Mouse (Mus musculus) ES-Bruce4 (cell line): Measurements from ENCODE around the gene Has1. TPM values are rescaled to one million over a fixed set of nuclear protein-coding genes. Genes with fewer than 3 reads are reported as not detected.

ENCODE experiments used
- H3K27ac ChIP-seq: 2 replicates; pipeline ENCODE4 v1.5.1; 2012; ENCODE audit warnings: low read length, inconsistent platforms; ENCODE audit not compliant: insufficient read depth
- H3K27me3 ChIP-seq: 2 replicates; pipeline ENCODE4 v1.6.1; 2012; ENCODE audit warnings: mild to moderate bottlenecking, low read length, inconsistent platforms; ENCODE audit not compliant: control insufficient read depth, poor library complexity, insufficient read depth, severe bottlenecking
- H3K36me3 ChIP-seq: 2 replicates; pipeline ENCODE4 v1.6.1; 2012; ENCODE audit warnings: inconsistent platforms, mild to moderate bottlenecking, low read length, moderate library complexity; ENCODE audit not compliant: control insufficient read depth, poor library complexity, insufficient read depth, severe bottlenecking
- H3K4me1 ChIP-seq: one replicate; pipeline ENCODE4 v1.8.1; 2011; ENCODE audit warnings: low read length; ENCODE audit not compliant: control insufficient read depth, insufficient read depth
- H3K4me3 ChIP-seq: 2 replicates; pipeline ENCODE4 v1.5.1; 2011; ENCODE audit warnings: low read depth, mild to moderate bottlenecking, low read length
- H3K9ac ChIP-seq: 2 replicates; pipeline ENCODE4 v1.6.1; 2012; ENCODE audit warnings: low read depth, mild to moderate bottlenecking, inconsistent platforms; ENCODE audit not compliant: poor library complexity, severe bottlenecking
- H3K9me3 ChIP-seq: replicated peaks from 2 replicates; pipeline ENCODE4 v1.6.1; 2012; ENCODE audit warnings: mild to moderate bottlenecking, low read length, inconsistent platforms; ENCODE audit not compliant: control insufficient read depth, poor library complexity, insufficient read depth, severe bottlenecking
- CTCF ChIP-seq: IDR thresholded peaks from one replicate; pipeline ENCODE4 v1.8.1; 2011; ENCODE audit warnings: low read depth, low read length
- EP300 ChIP-seq: IDR thresholded peaks from 2 replicates; pipeline ENCODE4 v1.6.1; 2011; ENCODE audit warnings: low read depth, low read length; ENCODE audit not compliant: insufficient read depth
- POLR2A ChIP-seq: IDR thresholded peaks from one replicate; pipeline ENCODE4 v1.8.1; 2011; ENCODE audit warnings: low read length; ENCODE audit not compliant: insufficient read depth
- polyA plus RNA-seq: library from polyadenylated mRNA; stranded (reverse); fragments of >200 nt; gene quantifications from 2 replicates; pipeline ENCODE4 v1.2.4, GENCODE M21; 2011; ENCODE audit warnings: low read depth; ENCODE audit not compliant: missing spikeins, insufficient read depth, insufficient read length

The Has1 gene
- not detected in 2 replicates for polyA plus RNA-seq

DNA sequence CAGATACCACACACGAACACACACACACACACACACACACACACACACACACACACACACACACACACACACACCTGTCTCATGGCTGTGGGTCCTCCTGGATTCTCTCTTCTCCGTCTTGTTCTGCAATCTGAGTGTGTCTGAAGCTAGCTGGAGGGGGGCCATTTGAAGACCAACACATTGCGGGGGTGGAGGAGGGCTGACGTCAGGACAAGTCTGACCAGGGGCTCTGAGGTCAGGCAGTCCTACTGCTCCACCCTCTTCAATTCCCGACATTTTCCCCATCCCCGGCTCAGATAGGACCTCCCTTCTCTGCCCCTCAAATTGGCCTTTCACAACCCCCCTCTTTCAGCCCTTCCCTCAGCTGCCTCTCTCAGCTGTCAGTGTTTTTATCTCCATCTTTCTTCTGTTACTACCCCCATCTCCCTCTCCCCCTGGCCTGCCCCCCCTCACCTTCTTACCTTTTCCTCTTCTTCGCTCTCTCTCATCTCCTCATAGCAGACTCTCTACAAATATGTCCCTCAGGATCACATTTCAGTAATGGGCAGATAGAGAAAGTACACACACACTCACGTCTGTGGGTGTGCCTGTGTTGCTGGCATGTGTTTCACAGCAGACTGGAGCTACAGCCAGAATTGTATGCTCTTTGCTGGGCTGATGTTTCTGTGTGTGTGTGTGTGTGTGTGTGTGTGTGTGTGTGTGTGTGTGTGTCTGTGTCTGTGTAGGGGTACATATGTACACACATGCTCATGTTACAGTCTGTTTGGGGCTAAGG lies at the start of gene Has1:
Has1 (minus strand) TSS at position 142 of the 775 bp plus-strand sequence.
- Histone ChIP-seq H3K36me3 (no peaks in the 10 kb centered on the region), H3K9me3 (no peaks in the 10 kb centered on the region), H3K4me3 (no peak within 1 kb of the TSS), H3K9ac (no peak within 1 kb of the TSS), H3K4me1 (peaks cover 2% of the 10 kb centered on the region), H3K27me3 (no peaks in the 10 kb centered on the region), H3K27ac (no peak within 1 kb of the TSS)
- TF ChIP-seq CTCF (no peak), POLR2A (no peak), EP300 (no peak)

GRCm38 (mm10) chr17:17900768-17901167 lies 45.8 kb upstream of the Has1 start:
- Histone ChIP-seq H3K9ac (no peak overlapping the region), H3K36me3 (no peaks in the 10 kb centered on the region), H3K4me3 (no peak overlapping the region), H3K4me1 (no peaks in the 10 kb centered on the region), H3K9me3 (no peaks in the 10 kb centered on the region), H3K27me3 (no peaks in the 10 kb centered on the region; the same call in 1 of the 2 replicates), H3K27ac (no peak overlapping the region)
- no peak for TF ChIP-seq EP300
- TF ChIP-seq CTCF = no peak
- no peak for TF ChIP-seq POLR2A

GRCm38 (mm10) chr17:17899268-17899667 lies 44.3 kb upstream of the Has1 start:
- Histone ChIP-seq H3K9ac (no peak overlapping the region), H3K36me3 (no peaks in the 10 kb centered on the region), H3K27me3 (no peaks in the 10 kb centered on the region; the same call in 1 of the 2 replicates), H3K4me1 (no peaks in the 10 kb centered on the region), H3K9me3 (no peaks in the 10 kb centered on the region), H3K27ac (no peak overlapping the region), H3K4me3 (no peak overlapping the region)
- TF ChIP-seq EP300 (no peak), CTCF (peak; percentile 12)

- H3K27me3 ChIP-seq = no peaks in the 10 kb centered on the region
- TF ChIP-seq EP300 = no peak
- TF ChIP-seq POLR2A = no peak
- TF ChIP-seq CTCF = no peak
- H3K4me3 ChIP-seq = no peak overlapping the region
- H3K4me1 ChIP-seq = no peaks in the 10 kb centered on the region
- no peaks in the 10 kb centered on the region for H3K9me3 ChIP-seq
- no peaks in the 10 kb centered on the region for H3K36me3 ChIP-seq
- H3K9ac ChIP-seq = no peak overlapping the region
- H3K27ac ChIP-seq = no peak overlapping the region
These were observed 41.0 kb upstream of the Has1 start for GRCm38 (mm10) chr17:17896039-17896438.

- no peak overlapping the region for H3K4me3 ChIP-seq
- TF ChIP-seq EP300 (no peak), CTCF (no peak), POLR2A (no peak)
- H3K27me3 ChIP-seq = no peaks in the 10 kb centered on the region
These were observed 34.9 kb upstream of the Has1 start for GRCm38 (mm10) chr17:17889732-17890425.

GRCm38 (mm10) chr17:17887774-17888248 lies 32.8 kb upstream of the Has1 start, which contains the start of the genes Fpr2 and Fpr3:
TSS of gene Fpr2 (plus strand) at chr17:17887824.
TSS of gene Fpr3 (plus strand) at chr17:17887852.
- no peaks in the 10 kb centered on the region for H3K9me3 ChIP-seq
- H3K4me1 ChIP-seq = no peaks in the 10 kb centered on the region
- no peak for TF ChIP-seq CTCF
- no peak for TF ChIP-seq EP300
- TF ChIP-seq POLR2A = no peak
- H3K27ac ChIP-seq = no peak within 1 kb of the TSS
- no peaks in the 10 kb centered on the region for H3K36me3 ChIP-seq
- H3K27me3 ChIP-seq = no peaks in the 10 kb centered on the region
- no peak within 1 kb of the TSS for H3K4me3 ChIP-seq
- no peak within 1 kb of the TSS for H3K9ac ChIP-seq

More at GRCm38 (mm10) chr17:17889732-17890425, 34.9 kb upstream of the Has1 start:
- Histone ChIP-seq H3K9me3 (no peaks in the 10 kb centered on the region), H3K9ac (no peak overlapping the region), H3K4me1 (no peaks in the 10 kb centered on the region), H3K36me3 (no peaks in the 10 kb centered on the region), H3K27ac (no peak overlapping the region)
